Mouse (Mus musculus) CH12.LX (cell line): Measurements from ENCODE around the gene Rdh14. TPM values are rescaled to one million over a fixed set of nuclear protein-coding genes. Genes with fewer than 3 reads are reported as not detected.

ENCODE experiments used
- DNase-seq: peaks from one replicate; pipeline ENCODE4 v3.0.0-alpha.2; 2013; ENCODE audit errors: extremely low read depth
- H3K27ac ChIP-seq: 2 replicates; pipeline ENCODE4 v1.5.1; 2012; ENCODE audit warnings: low read depth, mild to moderate bottlenecking, control low read depth, moderate library complexity; ENCODE audit not compliant: insufficient read depth
- H3K27me3 ChIP-seq: replicated peaks from 2 replicates; pipeline ENCODE3; 2012; ENCODE audit warnings: inconsistent platforms
- H3K36me3 ChIP-seq, 2 experiments: replicated peaks in 1 of 2; 2 replicates each; pipeline versions ENCODE3 to v1.6.1; 2012; ENCODE audit warnings: inconsistent platforms in 1 of 2, low read length in 1 of 2, mild to moderate bottlenecking in 1 of 2, mixed read lengths in 1 of 2, moderate library complexity in 1 of 2; ENCODE audit not compliant: control insufficient read depth in 1 of 2, insufficient read depth in 1 of 2
- H3K4me1 ChIP-seq, 2 experiments: 2 replicates each; pipeline ENCODE4 v1.6.1; 2012; ENCODE audit warnings: inconsistent platforms in 1 of 2, moderate library complexity in 1 of 2; ENCODE audit not compliant: insufficient read depth in 2 of 2, control insufficient read depth in 1 of 2
- H3K4me2 ChIP-seq: 2 replicates; pipeline ENCODE4 v1.6.1; 2012; ENCODE audit warnings: low read depth, mild to moderate bottlenecking, control low read depth; ENCODE audit not compliant: poor library complexity, insufficient read depth, severe bottlenecking
- H3K4me3 ChIP-seq, 3 experiments: fragments of 150-350 bp in 1 of 3; sonication (generic) in 1 of 3; replicated peaks in 1 of 3; 2 replicates each; pipeline versions ENCODE3 to v1.5.1; 2011 to 2012; ENCODE audit warnings: low read depth in 2 of 3, low read length in 2 of 3, mild to moderate bottlenecking in 2 of 3, moderate library complexity in 2 of 3, control low read depth in 1 of 3, improper control_type of control experiment in 1 of 3, inconsistent platforms in 1 of 3, mixed read lengths in 1 of 3; ENCODE audit not compliant: poor library complexity in 1 of 3
- H3K79me2 ChIP-seq: replicated peaks from 2 replicates; pipeline ENCODE4 v1.6.1; 2012; ENCODE audit warnings: mild to moderate bottlenecking, moderate library complexity; ENCODE audit not compliant: control insufficient read depth, poor library complexity, insufficient read depth, severe bottlenecking; ENCODE audit errors: extremely low read depth
- H3K9ac ChIP-seq: 2 replicates; pipeline ENCODE4 v1.6.1; 2012; ENCODE audit warnings: low read depth, mild to moderate bottlenecking, control low read depth, moderate library complexity; ENCODE audit not compliant: insufficient read depth
- H3K9me3 ChIP-seq: replicated peaks from 2 replicates; pipeline ENCODE3; 2012; ENCODE audit warnings: low read length, inconsistent platforms, mixed read lengths
- BHLHE40 ChIP-seq: IDR thresholded peaks from 2 replicates; pipeline ENCODE4 v1.6.1; 2011; ENCODE audit warnings: mild to moderate bottlenecking, low read depth, low read length, improper control_type of control experiment
- CHD1 ChIP-seq: IDR thresholded peaks from 2 replicates; pipeline ENCODE4 v1.6.1; 2012; ENCODE audit warnings: low read depth, low read length, improper control_type of control experiment, inconsistent platforms
- CHD2 ChIP-seq: IDR thresholded peaks from 2 replicates; pipeline ENCODE4 v1.6.1; 2011; ENCODE audit warnings: low read length, improper control_type of control experiment
- E2F4 ChIP-seq: IDR thresholded peaks from 2 replicates; pipeline ENCODE4 v1.6.1; 2011; ENCODE audit warnings: low read depth, low read length, improper control_type of control experiment; ENCODE audit not compliant: insufficient replicate concordance
- ELF1 ChIP-seq: IDR thresholded peaks from 2 replicates; pipeline ENCODE4 v1.6.1; 2014; ENCODE audit warnings: low read depth, mild to moderate bottlenecking, inconsistent platforms, low read length, improper control_type of control experiment
- EP300 ChIP-seq: IDR thresholded peaks from 2 replicates; pipeline ENCODE4 v1.6.1; 2011; ENCODE audit warnings: low read length, improper control_type of control experiment
- ETS1 ChIP-seq: conservative IDR thresholded peaks from 2 replicates; pipeline ENCODE4 v1.6.1; 2012; ENCODE audit warnings: low read depth, mild to moderate bottlenecking, inconsistent platforms, low read length, improper control_type of control experiment, moderate library complexity
- GABPA ChIP-seq: IDR thresholded peaks from 2 replicates; pipeline ENCODE4 v1.6.1; 2012; ENCODE audit warnings: low read depth, low read length, improper control_type of control experiment, inconsistent platforms; ENCODE audit not compliant: insufficient replicate concordance
- IRF4 ChIP-seq: IDR thresholded peaks from 2 replicates; pipeline ENCODE4 v1.6.1; 2014; ENCODE audit warnings: low read depth, mild to moderate bottlenecking, inconsistent platforms, low read length, improper control_type of control experiment
- JUND ChIP-seq: conservative IDR thresholded peaks from 2 replicates; pipeline ENCODE4 v1.6.1; 2011; ENCODE audit warnings: low read depth, low read length, improper control_type of control experiment
- KAT2A ChIP-seq: IDR thresholded peaks from 2 replicates; pipeline ENCODE4 v1.6.1; 2012; ENCODE audit warnings: low read length, improper control_type of control experiment, inconsistent platforms; ENCODE audit not compliant: insufficient replicate concordance
- MAFK ChIP-seq: IDR thresholded peaks from 2 replicates; pipeline ENCODE4 v1.6.1; 2011; ENCODE audit warnings: low read length, improper control_type of control experiment; ENCODE audit not compliant: insufficient replicate concordance
- MAX ChIP-seq: IDR thresholded peaks from 2 replicates; pipeline ENCODE4 v1.6.1; 2011; ENCODE audit warnings: low read length, improper control_type of control experiment
- MAZ ChIP-seq: IDR thresholded peaks from 2 replicates; pipeline ENCODE4 v1.6.1; 2012; ENCODE audit warnings: low read depth, mild to moderate bottlenecking, inconsistent platforms, low read length, improper control_type of control experiment, moderate library complexity
- MEF2A ChIP-seq: IDR thresholded peaks from 2 replicates; pipeline ENCODE4 v1.6.1; 2014; ENCODE audit warnings: low read depth, mild to moderate bottlenecking, inconsistent platforms, low read length, improper control_type of control experiment, borderline replicate concordance
- MYC ChIP-seq: IDR thresholded peaks from 2 replicates; pipeline ENCODE4 v1.6.1; 2011; ENCODE audit warnings: low read depth, mild to moderate bottlenecking, improper control_type of control experiment, low read length
- NELFE ChIP-seq: IDR thresholded peaks from 2 replicates; pipeline ENCODE4 v1.6.1; 2011; ENCODE audit warnings: low read depth, low read length, improper control_type of control experiment
- NRF1 ChIP-seq: IDR thresholded peaks from 2 replicates; pipeline ENCODE4 v1.6.1; 2014; ENCODE audit warnings: low read depth, mild to moderate bottlenecking, inconsistent platforms, low read length, improper control_type of control experiment, moderate library complexity
- PAX5 ChIP-seq: IDR thresholded peaks from 2 replicates; pipeline ENCODE4 v1.6.1; 2012; ENCODE audit warnings: low read length, inconsistent platforms, mixed read lengths
- RAD21 ChIP-seq: IDR thresholded peaks from 2 replicates; pipeline ENCODE4 v1.6.1; 2011; ENCODE audit warnings: low read depth, mild to moderate bottlenecking, low read length, improper control_type of control experiment, moderate library complexity
- SIN3A ChIP-seq: IDR thresholded peaks from 2 replicates; pipeline ENCODE4 v1.6.1; 2012; ENCODE audit warnings: low read length, improper control_type of control experiment, inconsistent platforms
- SMC3 ChIP-seq: IDR thresholded peaks from 2 replicates; pipeline ENCODE4 v1.6.1; 2011; ENCODE audit warnings: low read depth, low read length, improper control_type of control experiment
- TCF12 ChIP-seq: IDR thresholded peaks from 2 replicates; pipeline ENCODE4 v1.6.1; 2014; ENCODE audit warnings: low read depth, mild to moderate bottlenecking, inconsistent platforms, low read length, improper control_type of control experiment
- UBTF ChIP-seq: IDR thresholded peaks from 2 replicates; pipeline ENCODE4 v1.6.1; 2012; ENCODE audit warnings: low read depth, mild to moderate bottlenecking, inconsistent platforms, low read length, improper control_type of control experiment, moderate library complexity
- USF1 ChIP-seq: IDR thresholded peaks from 2 replicates; pipeline ENCODE4 v1.6.1; 2014; ENCODE audit warnings: low read depth, mild to moderate bottlenecking, inconsistent platforms, low read length, improper control_type of control experiment
- ZC3H11A ChIP-seq: IDR thresholded peaks from 2 replicates; pipeline ENCODE4 v1.6.1; 2012; ENCODE audit warnings: low read depth, mild to moderate bottlenecking, inconsistent platforms, low read length, improper control_type of control experiment
- ZMIZ1 ChIP-seq: IDR thresholded peaks from 2 replicates; pipeline ENCODE4 v1.6.1; 2012; ENCODE audit warnings: low read depth, mild to moderate bottlenecking, inconsistent platforms, low read length, improper control_type of control experiment
- dilution Hi-C: fragments of 300-500 bp; cut with MboI; formaldehyde crosslinking; loops from 2 replicates; pipeline ENCODE4 v1.14.3; 2020; ENCODE audit warnings: low sequenced_read_pairs; ENCODE audit not compliant: extremely low pct_unique_long_range_greater_than_20kb, extremely low pct_ligation_motif_present
- in situ Hi-C: fragments of 300-500 bp; cut with MboI; formaldehyde crosslinking; loops from 3 replicates; pipeline ENCODE4 v1.14.3; 2019; ENCODE audit warnings: low sequenced_read_pairs, low pct_ligation_motif_present, low pct_unique_long_range_greater_than_20kb, mixed read lengths
- polyA plus RNA-seq: library from polyadenylated mRNA; unstranded; fragments of >175 nt; gene quantifications from 2 replicates; pipeline ENCODE4 v1.2.1, GENCODE M21; 2012; ENCODE audit warnings: low read depth; ENCODE audit not compliant: insufficient read length
- total RNA-seq, 2 experiments: library from RNA; depleted of rRNA; stranded (reverse); fragments of 300-350 nt in 1 of 2; fragments of >200 nt in 1 of 2; gene quantifications; 2 replicates each; pipeline ENCODE4 v1.2.3; 2012 to 2014

Rdh14 gene
- total and polyA plus RNA-seq, 3 experiments = 9.6 to 16.4 (median 10.9) TPM

GRCm38 (mm10) chr12:10400788-10401187 is 10.2 kb downstream of the Rdh14 start:
- DNase-seq = no peak
- Histone ChIP-seq H3K36me3 (no peaks in the 10 kb centered on the region), H3K27ac (no peak overlapping the region), H3K4me1 (no peaks in the 10 kb centered on the region), H3K9me3 (no peaks in the 10 kb centered on the region), H3K4me3 (no peak overlapping the region), H3K4me2 (no peak overlapping the region), H3K27me3 (no peaks in the 10 kb centered on the region), H3K9ac (no peak overlapping the region), H3K79me2 (no peaks in the 10 kb centered on the region)
- in situ Hi-C loops (no loop called here), dilution Hi-C loops (no loop called here)
- TF ChIP-seq SMC3 (no peak), IRF4 (no peak), MAZ (no peak), CHD1 (no peak), NELFE (no peak), ELF1 (no peak), GABPA (no peak), NRF1 (no peak), ZC3H11A (no peak), MAFK (no peak), MYC (no peak), KAT2A (no peak), RAD21 (no peak), ETS1 (no peak), TCF12 (no peak), PAX5 (no peak), ZMIZ1 (no peak), E2F4 (no peak), USF1 (no peak), MAX (no peak)

- H3K4me3 ChIP-seq = no peak overlapping the region
- H3K27ac ChIP-seq = no peak overlapping the region
- H3K36me3 ChIP-seq = no peaks in the 10 kb centered on the region
- no peaks in the 10 kb centered on the region for H3K79me2 ChIP-seq
- H3K4me1 ChIP-seq = no peaks in the 10 kb centered on the region
- H3K9me3 ChIP-seq = no peaks in the 10 kb centered on the region
- no peak overlapping the region for H3K4me2 ChIP-seq
- no peak overlapping the region for H3K9ac ChIP-seq
- no peak for TF ChIP-seq MEF2A
- TF ChIP-seq SMC3 = no peak
- TF ChIP-seq USF1 = no peak
- no peak for TF ChIP-seq EP300
- no peak for TF ChIP-seq JUND
- TF ChIP-seq TCF12 = no peak
- no peak for TF ChIP-seq MAFK
- TF ChIP-seq KAT2A = no peak
- no peak for TF ChIP-seq CHD1
- TF ChIP-seq UBTF = no peak
- no peak for TF ChIP-seq CHD2
- no peak for TF ChIP-seq SIN3A
- no peak for TF ChIP-seq ETS1
- TF ChIP-seq BHLHE40 = no peak
- TF ChIP-seq, all 38 proteins: peak for 0
- in situ Hi-C loops = no loop called here
- no peaks in the 10 kb centered on the region for H3K27me3 ChIP-seq
- DNase-seq = no peak
- dilution Hi-C loops = no loop called here
These were observed 12.0 kb downstream of the Rdh14 start for GRCm38 (mm10) chr12:10402421-10403115.
